Mouse (Mus musculus) megakaryocyte, embryonic 14.5 days (primary cell): Measurements from ENCODE around the gene Nxnl1. TPM values are rescaled to one million over a fixed set of nuclear protein-coding genes. Genes with fewer than 3 reads are reported as not detected.

Experiments used
- H3K27me3 ChIP-seq: replicated peaks from 2 replicates; pipeline ENCODE3; 2012; ENCODE audit warnings: inconsistent platforms
- H3K36me3 ChIP-seq: replicated peaks from 2 replicates; pipeline ENCODE3; 2012; ENCODE audit warnings: low read length, inconsistent platforms, mixed read lengths
- H3K4me1 ChIP-seq: 2 replicates; pipeline ENCODE4 v1.6.1; 2012; ENCODE audit warnings: inconsistent platforms
- H3K4me3 ChIP-seq: replicated peaks from 2 replicates; pipeline ENCODE3; 2012; ENCODE audit warnings: moderate library complexity, mild to moderate bottlenecking, inconsistent platforms
- H3K9me3 ChIP-seq: 2 replicates; pipeline ENCODE4 v1.6.1; 2012; ENCODE audit warnings: inconsistent platforms
- FLI1 ChIP-seq: IDR thresholded peaks from 2 replicates; pipeline ENCODE4 v1.6.1; 2012; ENCODE audit warnings: low read length, inconsistent platforms, mixed read lengths
- GATA1 ChIP-seq: IDR thresholded peaks from 3 replicates; pipeline ENCODE4 v1.6.1; 2012; ENCODE audit warnings: mixed read lengths, low read length, inconsistent platforms, borderline replicate concordance
- polyA plus RNA-seq: library from polyadenylated mRNA; stranded (reverse); fragments of >175 nt; gene quantifications from 2 replicates; pipeline ENCODE4 v1.2.3, GENCODE M21; 2012; ENCODE audit warnings: low replicate concordance; ENCODE audit not compliant: insufficient read depth

Gene Nxnl1
- polyA plus RNA-seq, 1 experiment: not detected

GRCm38 (mm10) chr8:71558958-71559690, 7.3 kb downstream of the Nxnl1 start:
- TF ChIP-seq GATA1 (no peak), FLI1 (no peak)
- Histone ChIP-seq H3K4me3 (peak overlapping the region; percentile 92), H3K9me3 (peaks cover 3% of the 10 kb centered on the region), H3K36me3 (no peaks in the 10 kb centered on the region), H3K27me3 (peaks cover 34% of the 10 kb centered on the region), H3K4me1 (peaks cover 83% of the 10 kb centered on the region)

GRCm38 (mm10) chr8:71558071-71558957, 8.1 kb downstream of the Nxnl1 start, which contains the start of gene Tmem221:
Gene Tmem221 (minus strand): TSS chr8:71558871.
- peaks cover 91% of the 10 kb centered on the region for H3K4me1 ChIP-seq
- no peaks in the 10 kb centered on the region for H3K36me3 ChIP-seq
- H3K9me3 ChIP-seq: no peaks in the 10 kb centered on the region
- peaks cover 31% of the 10 kb centered on the region for H3K27me3 ChIP-seq
- H3K4me3 ChIP-seq: peak within 1 kb of the TSS; percentile 92
- TF ChIP-seq FLI1: no peak
- no peak for TF ChIP-seq GATA1

- peaks cover 71% of the 10 kb centered on the region for H3K4me1 ChIP-seq
- TF ChIP-seq FLI1 (no peak), GATA1 (no peak)
- peaks cover 26% of the 10 kb centered on the region for H3K27me3 ChIP-seq
- peak overlapping the region; percentile 43 for H3K4me3 ChIP-seq
- no peaks in the 10 kb centered on the region for H3K36me3 ChIP-seq
- H3K9me3 ChIP-seq: no peaks in the 10 kb centered on the region
Observed at GRCm38 (mm10) chr8:71554644-71555043, 11.8 kb downstream of the Nxnl1 start.

GRCm38 (mm10) chr8:71554001-71554400, 12.4 kb downstream of the Nxnl1 start:
- Histone ChIP-seq H3K27me3 (peaks cover 24% of the 10 kb centered on the region), H3K9me3 (no peaks in the 10 kb centered on the region), H3K4me3 (peak overlapping the region; percentile 43), H3K4me1 (peaks cover 64% of the 10 kb centered on the region), H3K36me3 (peaks cover 4% of the 10 kb centered on the region)
- no peak for TF ChIP-seq FLI1
- TF ChIP-seq GATA1: no peak

GRCm38 (mm10) chr8:71552770-71553169, 13.6 kb downstream of the Nxnl1 start:
- Histone ChIP-seq H3K4me3 (no peak overlapping the region), H3K27me3 (peaks cover 14% of the 10 kb centered on the region), H3K36me3 (peaks cover 14% of the 10 kb centered on the region), H3K9me3 (no peaks in the 10 kb centered on the region), H3K4me1 (peaks cover 52% of the 10 kb centered on the region)
- TF ChIP-seq GATA1 (no peak), FLI1 (no peak)

- TF ChIP-seq GATA1 (no peak), FLI1 (no peak)
- H3K4me1 ChIP-seq: peaks cover 37% of the 10 kb centered on the region
- peaks cover 33% of the 10 kb centered on the region for H3K36me3 ChIP-seq
- H3K27me3 ChIP-seq: no peaks in the 10 kb centered on the region
- no peak overlapping the region for H3K4me3 ChIP-seq
- no peaks in the 10 kb centered on the region for H3K9me3 ChIP-seq
Observed at GRCm38 (mm10) chr8:71550754-71551153, 15.6 kb downstream of the Nxnl1 start.

GRCm38 (mm10) chr8:71547590-71547989, 18.8 kb downstream of the Nxnl1 start:
- TF ChIP-seq GATA1 (no peak), FLI1 (no peak)
- Histone ChIP-seq H3K27me3 (no peaks in the 10 kb centered on the region), H3K9me3 (no peaks in the 10 kb centered on the region), H3K4me3 (no peak overlapping the region), H3K36me3 (peaks cover 48% of the 10 kb centered on the region), H3K4me1 (peaks cover 20% of the 10 kb centered on the region)

- Histone ChIP-seq H3K27me3 (no peaks in the 10 kb centered on the region), H3K36me3 (peaks cover 48% of the 10 kb centered on the region), H3K9me3 (no peaks in the 10 kb centered on the region), H3K4me3 (peak overlapping the region; percentile 62), H3K4me1 (peaks cover 22% of the 10 kb centered on the region)
- TF ChIP-seq FLI1 (no peak), GATA1 (no peak)
Observed at GRCm38 (mm10) chr8:71545053-71545452, 21.3 kb downstream of the Nxnl1 start.

GRCm38 (mm10) chr8:71543755-71544154, 22.6 kb downstream of the Nxnl1 start:
- Histone ChIP-seq H3K4me1 (peaks cover 29% of the 10 kb centered on the region), H3K27me3 (no peaks in the 10 kb centered on the region), H3K4me3 (peak overlapping the region; percentile 99), H3K9me3 (no peaks in the 10 kb centered on the region), H3K36me3 (peaks cover 42% of the 10 kb centered on the region)
- TF ChIP-seq FLI1 (no peak), GATA1 (no peak)
